Mouse (Mus musculus): ENCODE results near the gene Fcrl1.
"Not testable (repeated sequence)": the region's sequence is repeated elsewhere in the genome, so short reads cannot be mapped to it uniquely, and the experiment has no call there.

Gene Fcrl1

DNA sequence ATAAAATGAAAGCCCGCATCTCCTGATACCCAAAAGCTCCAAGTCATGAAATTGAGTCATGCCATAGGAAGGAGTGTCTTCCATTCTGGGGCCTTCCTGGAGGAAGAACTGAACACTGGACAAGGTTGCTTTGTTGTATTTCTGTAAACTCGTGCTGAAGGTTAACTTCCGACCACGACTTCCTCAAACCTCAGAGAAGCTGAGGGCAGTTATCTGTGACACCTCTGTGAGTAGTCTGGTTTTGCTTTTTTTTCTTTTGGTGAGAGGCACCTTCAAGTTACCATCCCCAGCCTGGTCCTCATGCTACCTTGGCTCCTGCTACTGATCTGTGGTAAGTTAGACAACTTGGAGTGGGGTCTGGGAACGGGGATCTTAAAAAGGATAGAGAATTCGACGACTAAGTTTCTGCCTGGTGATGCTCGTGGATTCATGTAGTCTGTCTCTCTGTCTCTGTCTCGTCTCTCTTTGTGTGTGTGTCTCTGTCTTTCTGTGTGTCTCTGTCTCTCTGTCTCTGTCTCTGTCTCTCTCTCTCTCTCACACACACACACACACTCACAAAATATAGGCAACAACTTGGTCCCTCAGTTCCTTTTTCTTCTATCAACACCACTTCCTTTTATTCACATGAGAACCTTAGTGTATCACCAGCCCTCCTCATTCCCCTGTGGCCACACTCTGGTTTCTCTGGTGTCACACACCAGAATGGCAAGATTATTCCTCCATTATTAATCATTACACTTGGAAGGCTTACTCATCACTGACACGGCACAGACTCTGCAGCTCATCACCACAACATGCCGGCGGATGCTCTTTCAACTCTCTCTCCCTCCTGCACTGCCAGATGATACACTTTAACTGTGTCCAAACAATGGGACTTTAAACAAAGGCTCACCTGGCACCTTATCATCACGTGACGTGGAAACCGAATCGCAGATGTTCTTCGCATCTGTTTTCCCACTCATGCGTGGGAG, at the start of gene Fcrl1:
Fcrl1 (plus strand) TSS at position 193 of the 971 bp plus-strand sequence.
- in situ Hi-C loops (cut with MboI; ENCODE audit: low sequenced_read_pairs): no loop called here

DNA sequence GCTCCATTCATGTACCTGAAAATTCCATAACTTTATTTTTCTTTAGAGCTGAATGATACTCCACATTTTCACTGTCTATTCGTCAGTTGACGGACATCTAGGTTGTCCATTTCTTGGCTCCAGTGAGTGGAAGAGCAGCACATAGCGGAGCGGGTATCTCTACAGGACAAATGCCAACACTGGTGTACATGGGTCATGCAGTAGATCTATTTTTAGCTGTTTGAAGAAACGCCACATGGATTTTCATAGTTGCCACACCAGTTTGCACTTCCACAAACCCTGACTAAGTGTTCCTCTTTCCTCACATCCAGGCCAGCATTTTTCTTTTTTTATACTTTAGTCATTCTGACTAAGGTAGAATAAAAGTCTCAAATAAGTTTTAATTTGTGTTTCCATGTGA, 38.3 kb upstream of the Fcrl1 start:
- in situ Hi-C loops (cut with MboI; ENCODE audit: low sequenced_read_pairs): no loop called here

DNA sequence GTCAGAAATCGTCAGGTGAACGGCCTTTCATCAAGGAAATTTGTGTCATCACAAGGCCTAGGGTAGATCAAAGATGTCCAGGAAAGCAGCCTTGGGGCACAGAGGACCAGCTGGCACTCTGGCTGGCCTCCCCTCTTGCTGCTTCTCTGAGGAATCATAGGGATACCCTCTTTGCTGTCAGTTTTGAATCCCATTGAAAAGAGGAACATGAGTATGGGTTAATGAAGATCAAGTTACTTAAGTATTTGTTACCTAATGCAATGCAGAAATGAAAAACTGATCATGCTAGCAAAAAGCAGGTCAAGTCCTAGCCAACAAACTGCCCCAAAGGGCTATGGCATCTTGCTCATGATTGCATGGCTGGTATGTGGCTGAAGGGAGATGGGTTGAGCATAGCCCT, 25.2 kb upstream of the Fcrl1 start:
- in situ Hi-C loops (cut with MboI; ENCODE audit: low sequenced_read_pairs): not testable (repeated sequence)

GRCm38 (mm10) chr3:87357581-87357980, 18.6 kb upstream of the Fcrl1 start, which contains the start of gene Cd5l:
Cd5l (plus strand) TSS chr3:87357881.
- in situ Hi-C loops (cut with MboI; ENCODE audit: low sequenced_read_pairs): no loop called here

DNA sequence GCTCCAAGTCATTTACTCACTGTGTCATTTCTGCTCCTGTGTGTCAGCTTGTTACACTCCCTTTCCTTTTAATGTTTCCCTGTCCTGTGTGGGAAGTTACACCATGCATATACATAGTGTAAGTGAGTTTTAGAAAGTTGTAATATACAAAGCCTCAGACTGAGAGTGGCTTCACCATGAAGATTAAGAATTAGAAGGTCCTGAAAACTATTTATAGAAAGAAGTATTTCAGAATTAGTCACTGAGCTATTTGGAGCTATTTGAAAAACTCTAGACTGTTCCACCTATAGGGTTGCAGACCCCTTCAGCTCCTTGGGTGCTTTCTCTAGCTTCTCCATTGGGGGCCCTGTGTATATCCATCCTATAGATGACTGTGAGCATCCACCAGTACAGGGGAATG, 17.0 kb upstream of the Fcrl1 start:
- in situ Hi-C loops (cut with MboI; ENCODE audit: low sequenced_read_pairs): no loop called here

DNA sequence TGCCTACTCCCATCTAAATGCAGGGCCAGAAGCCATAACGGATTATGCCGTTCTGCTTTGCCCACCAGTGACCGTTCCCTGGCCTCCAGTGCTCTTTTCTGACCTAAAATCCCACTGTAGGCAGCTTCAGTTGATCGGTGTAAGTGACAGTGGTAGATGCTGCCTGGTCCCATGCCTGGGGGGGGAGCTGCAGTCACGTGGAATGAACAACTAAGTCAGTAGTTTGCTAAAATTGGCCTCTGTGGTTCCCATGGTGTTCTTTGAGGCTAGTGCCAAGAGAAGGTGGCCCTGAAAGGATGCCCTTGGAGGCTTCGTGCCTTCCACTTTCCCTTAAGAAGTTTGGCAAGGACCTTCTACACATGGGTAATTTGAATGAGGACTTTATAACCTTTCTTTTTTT, 15.7 kb upstream of the Fcrl1 start:
- in situ Hi-C loops (cut with MboI; ENCODE audit: low sequenced_read_pairs): no loop called here

- in situ Hi-C loops (cut with MboI; ENCODE audit: low sequenced_read_pairs): no loop called here
These were observed 10.5 kb upstream of the Fcrl1 start for GRCm38 (mm10) chr3:87365691-87366090.

DNA sequence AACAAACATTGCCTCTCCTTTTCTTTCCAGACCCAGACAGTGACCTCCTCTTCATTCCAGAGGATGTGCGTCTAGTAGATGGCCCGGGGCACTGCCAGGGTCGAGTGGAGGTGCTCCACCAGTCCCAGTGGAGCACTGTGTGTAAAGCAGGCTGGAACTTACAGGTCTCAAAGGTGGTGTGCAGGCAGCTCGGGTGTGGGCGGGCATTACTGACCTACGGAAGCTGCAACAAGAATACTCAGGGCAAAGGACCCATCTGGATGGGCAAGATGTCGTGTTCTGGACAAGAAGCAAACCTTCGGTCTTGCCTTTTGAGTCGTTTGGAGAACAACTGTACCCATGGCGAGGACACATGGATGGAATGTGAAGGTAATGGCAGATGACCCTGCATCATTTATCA, 8.7 kb upstream of the Fcrl1 start:
- in situ Hi-C loops (cut with MboI; ENCODE audit: low sequenced_read_pairs): no loop called here

DNA sequence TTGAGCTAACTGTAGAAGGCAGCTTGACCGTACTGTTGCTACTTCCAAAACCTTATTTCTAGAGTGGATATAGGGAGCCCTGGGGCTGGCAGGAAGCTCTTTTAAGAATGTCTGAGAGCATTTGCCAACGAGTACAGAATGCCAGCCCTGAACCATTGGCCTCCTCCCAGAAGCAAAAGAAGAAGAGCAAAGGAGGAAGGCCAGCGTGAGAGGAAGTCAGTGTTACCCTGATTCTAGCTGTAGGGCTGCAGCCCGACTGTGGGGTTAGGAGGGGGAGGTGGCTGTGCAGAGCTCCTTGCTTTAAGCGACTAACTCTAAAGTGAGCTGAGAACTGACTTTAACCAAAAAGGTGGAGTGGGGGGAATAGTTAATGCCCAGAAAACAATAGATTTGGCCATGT, 7.0 kb upstream of the Fcrl1 start:
- in situ Hi-C loops (cut with MboI; ENCODE audit: low sequenced_read_pairs): no loop called here

DNA sequence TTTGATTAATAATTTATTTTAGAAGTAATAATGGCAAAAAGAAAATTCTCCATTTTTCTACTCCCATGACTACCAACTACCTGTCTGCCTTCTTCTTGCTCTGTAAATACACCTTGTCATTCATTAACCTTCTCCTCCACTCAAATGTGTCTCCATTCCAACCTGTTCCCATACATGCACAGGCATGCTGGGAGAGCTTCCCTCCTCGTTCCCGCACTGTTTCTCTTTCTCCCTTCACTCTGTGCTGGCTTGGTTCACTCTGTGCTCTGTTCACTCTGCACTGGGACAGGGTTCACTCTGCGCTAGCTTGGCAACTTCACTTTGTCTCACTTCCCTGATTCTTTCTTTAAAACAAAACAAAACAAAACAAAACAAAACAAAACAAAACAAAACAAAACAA, 1.0 kb downstream of the Fcrl1 start:
- in situ Hi-C loops (cut with MboI; ENCODE audit: low sequenced_read_pairs): no loop called here

DNA sequence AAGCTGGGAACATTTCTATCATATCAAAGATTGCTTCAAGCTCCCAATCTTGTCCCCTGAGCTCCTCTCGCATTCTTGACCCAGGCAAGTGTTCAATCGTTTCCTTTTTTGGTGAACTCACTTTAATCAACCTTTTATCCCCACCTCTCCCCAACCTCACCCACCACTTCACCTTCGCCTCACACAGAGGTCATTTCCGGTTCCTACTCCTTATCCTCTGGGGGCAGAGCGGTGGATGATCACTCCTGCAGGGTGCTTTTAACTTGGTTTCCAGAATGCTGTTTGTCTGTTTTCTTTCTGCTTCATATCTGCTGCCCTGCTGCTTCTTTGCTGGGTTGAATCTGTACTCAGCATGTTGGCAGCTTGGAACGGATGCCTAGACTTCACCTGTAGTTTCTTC, 1.5 kb downstream of the Fcrl1 start:
- in situ Hi-C loops (cut with MboI; ENCODE audit: low sequenced_read_pairs): no loop called here

- in situ Hi-C loops (cut with MboI; ENCODE audit: low sequenced_read_pairs): not testable (repeated sequence)
These were observed 3.6 kb downstream of the Fcrl1 start for GRCm38 (mm10) chr3:87379641-87380315.

GRCm38 (mm10) chr3:87381806-87382712, 5.9 kb downstream of the Fcrl1 start:
- in situ Hi-C loops (cut with MboI; ENCODE audit: low sequenced_read_pairs): no loop called here

- in situ Hi-C loops (cut with MboI; ENCODE audit: low sequenced_read_pairs): no loop called here
These were observed 7.1 kb downstream of the Fcrl1 start for GRCm38 (mm10) chr3:87383308-87383707.

- in situ Hi-C loops (cut with MboI; ENCODE audit: low sequenced_read_pairs): no loop called here
These were observed 8.9 kb downstream of the Fcrl1 start for GRCm38 (mm10) chr3:87385105-87385504.

- in situ Hi-C loops (cut with MboI; ENCODE audit: low sequenced_read_pairs): no loop called here
These were observed 14.7 kb downstream of the Fcrl1 start for GRCm38 (mm10) chr3:87390935-87391334.

GRCm38 (mm10) chr3:87398809-87399208, 22.6 kb downstream of the Fcrl1 start:
- in situ Hi-C loops (cut with MboI; ENCODE audit: low sequenced_read_pairs): no loop called here

- in situ Hi-C loops (cut with MboI; ENCODE audit: low sequenced_read_pairs): no loop called here
These were observed 23.7 kb downstream of the Fcrl1 start for GRCm38 (mm10) chr3:87399906-87400305.

DNA sequence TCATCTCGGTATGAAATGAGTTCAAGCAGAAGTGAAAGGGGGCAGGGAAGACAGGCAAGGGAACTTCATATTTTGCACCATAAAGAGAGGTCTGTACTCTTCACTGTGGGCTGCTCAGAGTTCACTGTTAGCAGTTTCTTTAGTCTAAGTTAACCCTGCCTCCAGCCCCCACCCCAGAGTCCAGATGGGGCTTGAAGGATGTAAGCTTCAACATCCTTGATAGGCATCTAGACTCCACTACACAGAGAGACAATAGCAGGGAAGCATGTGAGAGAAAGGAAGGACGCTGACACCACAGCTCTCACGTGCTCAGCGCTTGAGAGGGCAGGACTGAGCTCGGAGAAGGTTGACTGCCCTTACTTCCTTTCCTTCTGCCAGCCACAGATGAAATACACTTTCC, 25.1 kb downstream of the Fcrl1 start:
- in situ Hi-C loops (cut with MboI; ENCODE audit: low sequenced_read_pairs): no loop called here

DNA sequence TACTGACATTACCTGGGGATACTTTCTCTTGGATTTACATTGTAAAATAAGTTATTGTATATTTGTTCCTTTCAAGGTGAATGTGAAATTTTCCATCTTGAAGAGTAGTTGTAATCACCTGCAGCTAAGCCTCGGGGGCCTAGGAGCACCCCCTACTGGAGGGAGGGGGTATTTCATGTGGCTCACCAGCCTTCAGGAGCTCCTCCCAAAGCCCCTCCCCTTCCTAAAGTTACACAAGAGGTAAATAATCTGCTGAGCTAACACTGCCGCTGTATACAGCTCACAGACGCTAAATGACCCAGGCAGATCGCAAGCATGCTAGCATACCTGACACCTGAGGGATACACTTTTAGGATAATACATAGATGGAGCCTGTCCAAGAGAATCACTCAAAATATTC, 32.0 kb downstream of the Fcrl1 start:
- in situ Hi-C loops (cut with MboI; ENCODE audit: low sequenced_read_pairs): no loop called here
